Mouse (Mus musculus) thymus, postnatal 4 days (tissue): ENCODE results near the gene Rrh.
"Not testable (repeated sequence)": the region's sequence is repeated elsewhere in the genome, so short reads cannot be mapped to it uniquely, and the experiment has no call there.

Experiments
- DNase-seq: peaks from one replicate; pipeline ENCODE4 v3.0.0; 2021

Rrh gene

DNA sequence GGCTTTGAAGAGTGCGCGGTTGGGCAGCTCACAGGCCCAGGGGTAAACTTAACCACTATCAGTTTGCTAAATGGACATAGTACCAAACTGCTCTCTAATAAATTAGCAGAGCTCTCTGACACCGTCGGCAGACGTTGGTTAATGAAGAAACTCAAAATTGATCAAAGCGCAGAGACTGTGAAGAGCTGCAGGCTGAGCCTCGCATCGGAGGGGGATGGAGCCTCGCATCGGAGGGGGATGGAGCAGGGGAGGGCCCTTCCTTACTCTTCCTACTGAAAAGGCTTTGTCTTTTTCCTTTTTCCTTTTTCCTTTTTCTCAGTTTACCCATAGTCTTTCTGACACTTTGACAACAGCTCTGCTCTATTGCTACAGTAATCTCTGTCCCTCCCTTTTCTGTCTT lies 41.0 kb downstream of the Rrh start:
- DNase-seq, result no peak

DNA sequence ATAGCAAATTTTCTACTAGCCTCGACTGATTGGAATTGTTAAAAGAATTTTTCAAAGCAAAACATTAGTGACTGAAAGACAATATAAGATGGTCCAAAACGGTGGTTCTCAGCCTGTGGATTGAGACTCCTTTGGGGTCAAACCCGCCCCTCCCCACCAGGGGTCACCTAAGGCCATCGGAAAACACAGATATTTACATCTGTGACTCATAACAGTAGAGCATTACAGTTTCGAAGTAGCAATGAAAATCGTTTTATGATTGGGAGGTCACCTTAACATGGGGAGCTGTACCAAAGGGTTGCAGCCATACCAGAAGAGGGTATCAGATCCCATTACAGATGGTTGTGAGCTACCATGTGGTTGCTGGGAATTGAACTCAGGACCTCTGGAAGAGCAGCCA lies 51.2 kb downstream of the Rrh start:
- no peak for DNase-seq

DNA sequence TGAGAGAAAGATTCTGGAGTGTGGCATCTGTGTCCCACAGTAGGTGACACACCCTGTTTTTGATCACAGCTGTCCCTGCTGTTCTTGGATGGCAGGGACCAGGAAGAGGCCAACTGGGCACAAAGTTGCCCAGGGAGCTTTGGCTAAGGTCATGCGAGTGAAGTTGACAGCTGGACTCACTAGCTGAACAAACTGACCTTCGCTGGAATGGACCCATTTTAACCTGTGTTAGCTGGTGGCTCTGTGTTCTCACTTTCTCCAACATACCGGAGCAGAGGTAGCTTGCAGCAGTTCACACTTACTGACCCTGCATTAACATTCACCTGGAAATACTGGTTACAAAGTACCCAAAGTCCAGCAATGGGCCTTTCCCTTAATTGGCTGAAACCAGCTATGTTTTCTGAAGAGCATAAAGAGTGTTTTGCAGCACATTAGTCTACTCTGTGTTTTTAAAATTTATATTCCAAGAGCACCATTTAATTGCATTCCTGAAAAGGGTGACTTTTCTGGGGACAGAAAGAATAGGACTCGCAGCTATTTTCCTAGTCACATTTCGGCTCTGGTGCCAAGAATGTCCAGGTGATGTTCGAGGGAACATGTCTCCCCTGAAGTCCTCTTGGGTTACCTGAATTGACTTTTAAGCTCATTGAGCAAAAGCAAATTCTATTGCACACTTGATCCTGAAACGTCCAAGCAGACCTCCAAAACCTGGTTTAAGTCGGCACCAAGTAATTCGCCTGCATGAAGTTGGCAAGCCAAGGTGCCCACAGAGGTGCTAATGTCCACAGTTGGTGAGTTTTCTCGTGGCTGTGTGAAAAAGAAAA lies 55.2 kb downstream of the Rrh start:
- DNase-seq, result no peak

DNA sequence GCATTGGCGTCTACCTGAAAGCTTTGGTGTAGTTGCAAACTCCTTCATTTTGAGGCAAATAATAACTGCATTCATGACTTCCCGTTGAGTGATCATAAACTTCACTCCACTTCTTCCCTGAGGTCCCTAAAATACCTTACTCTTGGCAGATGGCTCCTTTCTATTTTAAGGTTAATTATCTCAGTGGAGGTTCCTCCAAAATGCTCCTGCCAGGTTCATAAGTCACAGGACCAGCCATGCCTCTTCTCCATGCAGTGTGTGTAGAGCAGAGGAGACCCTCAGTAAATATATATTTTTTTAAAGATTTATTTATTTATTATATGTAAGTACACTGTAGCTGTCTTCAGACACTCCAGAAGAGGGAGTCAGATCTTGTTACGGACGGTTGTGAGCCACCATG lies 56.3 kb downstream of the Rrh start:
- DNase-seq, result no peak

DNA sequence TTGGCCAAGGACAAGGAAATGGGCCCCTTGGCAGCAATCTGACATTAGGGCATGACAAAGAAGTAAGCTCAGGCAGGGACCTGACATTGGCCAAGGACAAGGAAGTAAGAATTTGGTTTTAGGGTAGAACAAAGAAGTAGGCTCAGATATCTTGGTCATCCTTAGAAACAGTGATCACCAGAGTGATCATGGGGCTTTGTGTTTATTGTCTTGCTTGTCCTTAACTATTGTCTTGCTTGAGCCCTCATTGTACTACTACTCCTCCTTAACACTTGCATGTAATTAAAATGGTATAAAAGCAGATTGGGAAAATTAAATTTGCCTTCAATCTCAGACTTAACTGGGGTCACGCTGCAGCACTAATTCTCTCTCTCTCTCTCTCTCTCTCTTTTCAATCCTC lies 64.8 kb downstream of the Rrh start:
- not testable (repeated sequence) for DNase-seq

DNA sequence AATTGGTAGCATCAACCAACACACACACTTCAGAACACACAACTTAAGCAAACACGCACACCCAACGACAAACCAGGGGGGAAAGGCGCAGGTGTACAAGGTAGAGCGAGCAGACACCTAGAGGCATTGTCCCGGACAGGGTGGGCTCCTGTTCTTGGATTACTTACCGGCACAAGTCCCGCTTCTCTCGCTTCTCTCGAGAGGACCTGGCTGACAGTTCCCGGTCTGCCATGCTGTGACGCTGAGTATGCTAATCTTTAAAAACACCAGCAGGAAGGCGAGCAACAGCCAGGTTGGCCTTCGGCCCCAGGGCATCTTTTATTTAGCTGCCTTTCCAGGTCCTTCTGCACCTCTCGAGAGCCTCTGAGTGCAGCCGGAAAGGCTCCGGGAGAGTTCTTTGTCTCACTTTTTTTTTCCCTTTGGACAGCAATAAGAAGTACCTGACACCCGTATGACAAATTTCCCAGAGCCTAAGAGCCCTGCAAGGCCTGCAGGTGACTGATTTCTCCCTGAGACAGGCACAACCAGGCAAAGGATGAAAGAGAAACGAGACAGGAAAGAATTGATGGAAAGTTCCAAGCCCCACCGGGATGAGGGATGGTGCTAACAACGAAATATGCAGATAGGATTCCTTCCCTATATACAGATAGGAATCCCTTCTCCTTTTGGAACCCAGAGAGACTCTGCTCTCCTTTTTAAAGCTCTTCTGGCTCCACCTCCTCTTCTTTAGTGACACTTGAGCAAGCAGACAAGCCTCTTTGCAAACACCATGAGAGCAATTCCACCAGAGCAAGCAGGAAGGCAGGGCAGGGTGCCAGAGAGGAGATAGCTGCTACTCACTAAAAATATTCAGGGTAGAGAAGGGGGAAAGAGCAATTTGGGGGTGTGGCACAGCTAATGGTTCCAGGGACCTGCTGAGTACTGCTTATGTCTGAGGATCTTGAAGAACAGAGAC lies 67.5 kb downstream of the Rrh start, which contains the start of gene Egf:
TSS of gene Egf (minus strand) at position 667 of the 955 bp plus-strand sequence.
- no peak for DNase-seq
